Mouse (Mus musculus): ENCODE data around the gene Kcnh1. TPM values are rescaled to one million over a fixed set of nuclear protein-coding genes. Genes with fewer than 3 reads are reported as not detected.

Gene Kcnh1
- total RNA-seq, 2 experiments from 2014 or later: 75.4 to 77.0 TPM

- intact Hi-C loops (cut with DNase I): no loop called here
- no peak for DNase-seq (ENCODE audit: low spot score in 2 of 2)
Observed at GRCm38 (mm10) chr1:192544091-192544490, 353.5 kb downstream of the Kcnh1 start.

- DNase-seq (ENCODE audit: low spot score in 2 of 2): no peak
- intact Hi-C loops (cut with DNase I): no loop called here
Observed at GRCm38 (mm10) chr1:192544901-192545300, 354.3 kb downstream of the Kcnh1 start.

GRCm38 (mm10) chr1:192546843-192547242 is 356.3 kb downstream of the Kcnh1 start:
- DNase-seq (ENCODE audit: low spot score in 2 of 2): no peak
- intact Hi-C loops (cut with DNase I): no loop called here

- no peak for DNase-seq (ENCODE audit: low spot score in 2 of 2)
- intact Hi-C loops (cut with DNase I): no loop called here
Observed at GRCm38 (mm10) chr1:192550561-192550960, 360.0 kb downstream of the Kcnh1 start.

GRCm38 (mm10) chr1:192555516-192555915 is 364.9 kb downstream of the Kcnh1 start:
- peak; percentile 30 to 41 for DNase-seq (ENCODE audit: low spot score in 2 of 2)
- intact Hi-C loops (cut with DNase I): loop anchor here (2.0 kb wide), 1 partner anchor 31 kb away; no protein-coding TSS in a partner anchor

GRCm38 (mm10) chr1:192557978-192558594 is 367.5 kb downstream of the Kcnh1 start:
- peak; percentile 33 to 34 for DNase-seq (ENCODE audit: low spot score in 2 of 2)
- intact Hi-C loops (cut with DNase I): no loop called here

GRCm38 (mm10) chr1:192559341-192559740 is 368.8 kb downstream of the Kcnh1 start:
- DNase-seq (ENCODE audit: low spot score in 2 of 2): no peak
- intact Hi-C loops (cut with DNase I): no loop called here

Other genes starting within 250 kb of the Kcnh1 start
- under 1 TPM; 0.37 to 0.43 TPM for gene Rd3, start 213.4 kb upstream of the Kcnh1 start, total RNA-seq (2021)
- gene Traf5, start 98.2 kb upstream of the Kcnh1 start, total RNA-seq (2021): 1 to 10 TPM; 3.1 to 8.5 TPM
- gene Rcor3, start 52.7 kb upstream of the Kcnh1 start, total RNA-seq (2021): 10 to 100 TPM; 30.5 to 30.6 TPM